Mouse (Mus musculus) layer of hippocampus, adult 2 months (tissue): ENCODE data around the gene Slc25a28. TPM values are rescaled to one million over a fixed set of nuclear protein-coding genes. Genes with fewer than 3 reads are reported as not detected.

Source experiments
- DNase-seq, 2 experiments: peaks; one replicate each; pipeline ENCODE4 v3.0.0; 2022; ENCODE audit warnings: low spot score in 2 of 2
- H3K27ac ChIP-seq: fragments of 200-600 bp; 2 replicates; pipeline ENCODE4 v1.8.1; 2022
- H3K4me3 ChIP-seq: fragments of 200-600 bp; 2 replicates; pipeline ENCODE4 v1.8.1; 2022; ENCODE audit warnings: mild to moderate bottlenecking
- CTCF ChIP-seq: fragments of 200-600 bp; conservative IDR thresholded peaks from 2 replicates; pipeline ENCODE4 v1.8.1; 2022; ENCODE audit warnings: antibody characterized with exemption, mild to moderate bottlenecking, moderate library complexity
- long read RNA-seq, 2 experiments: library from polyadenylated mRNA; stranded (forward); transcript quantifications; one replicate each; pipeline ENCODE4 v2.0.0; 2021; ENCODE audit warnings: borderline mapping rate in 2 of 2
- total RNA-seq, 2 experiments: library from RNA; stranded (reverse); gene quantifications; 2 replicates each; pipeline ENCODE4 v1.2.3; 2021

Gene Slc25a28
- 10 to 100 TPM; 44.3 to 45.2 TPM for total RNA-seq
- long read RNA-seq, experiment 1, transcript Slc25a28-201 (4 exons, 1,535 nt) = major isoform, 14 of 46 reads
- long read RNA-seq, experiment 1, transcript Slc25a28-202 (2 exons, 3,724 nt) = minor isoform, 7 of 46 reads
- long read RNA-seq, experiment 1, partial matches to known transcripts = 0 of 46 reads
- long read RNA-seq, experiment 1, other reads (novel, unspliced or antisense) = 25 of 46 reads
- long read RNA-seq, experiment 2, transcript Slc25a28-201 (4 exons, 1,535 nt) = major isoform, 18 of 46 reads
- long read RNA-seq, experiment 2, partial matches to known transcripts = 7 of 46 reads
- long read RNA-seq, experiment 2, other reads (novel, unspliced or antisense) = 19 of 46 reads

DNA sequence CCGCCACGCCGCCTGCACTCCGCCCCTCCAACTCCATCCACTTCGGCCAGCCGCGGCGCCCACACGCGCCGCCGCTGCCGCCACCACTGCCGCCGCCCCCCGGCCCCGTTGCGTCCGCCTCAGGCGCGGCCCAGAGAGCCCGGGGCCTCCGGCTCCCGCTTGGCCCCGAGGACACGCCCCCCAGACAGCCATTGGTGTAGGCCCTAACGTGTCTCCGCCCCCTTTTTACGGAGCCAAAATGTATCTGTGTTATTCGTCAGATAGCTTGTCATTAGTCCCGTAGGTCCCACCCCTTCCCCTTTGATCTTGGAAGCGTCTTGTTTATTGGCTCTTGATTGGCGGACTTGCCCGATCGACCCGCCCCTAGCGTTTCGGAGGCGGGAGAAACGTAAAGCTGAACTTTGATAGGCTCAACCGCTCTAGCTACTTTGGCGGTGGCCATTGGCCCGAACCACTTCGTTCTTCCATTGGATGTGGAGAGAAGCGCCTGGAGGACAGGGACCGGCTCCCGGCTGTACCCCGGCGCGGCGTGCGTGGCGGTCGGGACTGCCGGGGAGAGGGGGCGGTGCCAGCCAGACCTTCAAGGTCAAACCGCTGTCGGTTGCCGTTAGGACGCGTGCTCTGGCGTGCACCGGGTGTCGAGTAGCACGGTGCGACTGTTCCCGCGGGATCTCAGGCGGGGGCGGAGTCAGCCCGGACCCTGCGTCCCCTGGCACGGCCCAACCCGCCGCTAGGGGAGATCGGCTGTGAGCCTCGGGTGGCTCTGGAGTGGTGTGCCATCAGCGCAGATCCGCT is at the start of gene Slc25a28:
TSS of gene Slc25a28 (minus strand) at position 152 of the 795 bp plus-strand sequence.
- peak; percentile 97 to 100 for DNase-seq
- TF ChIP-seq CTCF = peak; percentile 89
- Histone ChIP-seq H3K4me3 (peak within 1 kb of the TSS; percentile 84), H3K27ac (peak within 1 kb of the TSS; percentile 98)

DNA sequence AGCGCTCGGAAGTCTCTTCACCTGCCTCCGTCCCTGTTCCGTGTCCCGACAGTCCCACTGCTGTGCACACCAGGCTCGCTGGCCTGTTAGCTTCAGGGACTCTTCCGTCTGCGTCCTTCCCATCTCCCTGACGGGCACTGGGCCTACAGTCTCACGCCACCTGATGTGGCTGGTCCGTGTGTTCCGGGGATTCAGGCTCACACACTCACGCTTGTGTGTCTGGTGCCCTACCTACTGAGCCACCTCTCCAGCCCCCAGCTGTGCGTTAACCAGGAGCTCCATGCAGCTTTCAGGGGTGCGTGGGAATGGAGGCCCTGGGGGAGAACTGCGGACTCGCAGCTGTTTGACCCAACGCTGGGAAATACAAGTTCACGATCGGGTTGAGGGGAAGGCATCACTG is 49.5 kb upstream of the Slc25a28 start:
- no peak for TF ChIP-seq CTCF
- DNase-seq = no peak
- Histone ChIP-seq H3K4me3 (no peak overlapping the region), H3K27ac (no peak overlapping the region)

DNA sequence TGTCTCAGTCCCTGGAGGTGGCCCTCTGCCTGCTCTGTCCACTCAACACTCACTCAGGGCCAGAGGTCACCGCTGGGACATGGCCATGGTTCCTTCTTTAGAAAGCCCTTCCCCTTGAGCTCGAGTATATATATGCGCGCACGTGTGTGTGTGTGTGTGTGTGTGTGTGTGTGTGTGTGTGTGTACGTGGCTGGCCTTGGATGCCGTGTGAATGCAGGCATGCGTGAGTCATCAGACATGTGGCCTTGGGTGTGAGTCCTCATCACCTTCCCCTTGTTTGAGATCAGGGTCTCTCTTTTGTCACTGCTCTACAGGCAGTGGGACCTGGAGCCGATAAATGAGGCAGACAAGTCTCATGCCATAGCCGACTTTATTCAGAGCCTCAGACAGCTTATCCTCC is 48.8 kb upstream of the Slc25a28 start:
- no peak for TF ChIP-seq CTCF
- no peak overlapping the region for H3K4me3 ChIP-seq
- no peak overlapping the region for H3K27ac ChIP-seq
- DNase-seq = no peak

DNA sequence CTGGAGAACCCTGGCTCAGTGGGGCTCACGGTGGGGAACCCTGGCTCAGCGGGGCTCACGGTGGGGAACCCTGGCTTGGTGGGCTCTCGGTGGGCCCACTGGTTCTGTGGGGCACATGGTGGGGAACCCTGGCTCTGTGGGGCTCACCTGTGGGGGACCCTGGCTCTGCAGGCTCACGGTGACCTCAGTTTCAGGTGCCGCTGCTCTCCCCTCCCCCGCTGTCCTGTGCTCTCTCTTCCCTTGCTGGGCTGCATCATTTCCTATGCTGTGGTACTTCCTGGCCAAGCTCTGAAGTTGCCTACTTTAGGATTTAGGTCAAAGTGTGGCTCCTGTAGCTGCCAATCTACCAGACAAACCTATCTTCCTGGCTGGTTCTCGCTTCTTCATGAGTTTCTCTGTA is 48.2 kb upstream of the Slc25a28 start:
- no peak overlapping the region for H3K4me3 ChIP-seq
- no peak for DNase-seq
- H3K27ac ChIP-seq = no peak overlapping the region
- no peak for TF ChIP-seq CTCF

DNA sequence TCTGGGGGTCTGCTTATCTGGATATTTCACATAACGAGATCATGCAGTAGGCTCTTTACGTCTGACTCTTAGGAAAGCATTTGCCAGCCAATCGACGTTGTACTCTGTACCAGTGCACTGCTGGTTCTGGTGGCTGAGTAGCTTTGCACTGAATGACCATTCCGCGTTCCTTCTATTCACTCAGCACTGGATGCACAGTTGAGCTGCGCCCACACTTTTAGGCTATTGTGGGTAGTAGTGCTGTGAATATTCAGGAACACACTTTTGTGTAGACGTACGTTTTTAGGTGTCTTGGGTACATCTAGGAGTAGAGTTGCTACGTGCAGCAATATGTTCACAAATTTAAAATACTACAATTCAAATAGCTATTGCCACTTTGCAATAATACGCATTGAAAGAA is 45.4 kb upstream of the Slc25a28 start:
- H3K27ac ChIP-seq = no peak overlapping the region
- DNase-seq = no peak
- H3K4me3 ChIP-seq = no peak overlapping the region
- TF ChIP-seq CTCF = no peak

DNA sequence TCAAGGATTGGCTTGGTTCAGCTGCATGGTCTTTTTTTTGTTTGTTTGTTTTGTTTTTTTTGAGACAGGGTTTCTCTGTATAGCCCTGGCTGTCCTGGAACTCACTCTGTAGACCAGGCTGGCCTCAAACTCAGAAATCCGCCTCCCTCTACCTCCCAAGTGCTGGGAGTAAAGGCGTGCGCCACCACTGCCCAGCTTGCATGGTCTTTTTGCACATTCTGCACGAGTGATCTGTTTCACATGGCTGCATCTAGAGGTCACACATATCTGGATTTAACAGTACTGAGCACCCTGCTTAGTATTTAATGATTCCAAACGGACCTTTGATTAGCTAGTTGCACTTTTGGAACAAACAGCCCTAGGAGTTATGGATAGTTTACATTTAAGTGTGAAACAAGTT is 37.3 kb upstream of the Slc25a28 start:
- DNase-seq = no peak
- H3K27ac ChIP-seq = no peak overlapping the region
- no peak overlapping the region for H3K4me3 ChIP-seq
- TF ChIP-seq CTCF = no peak

DNA sequence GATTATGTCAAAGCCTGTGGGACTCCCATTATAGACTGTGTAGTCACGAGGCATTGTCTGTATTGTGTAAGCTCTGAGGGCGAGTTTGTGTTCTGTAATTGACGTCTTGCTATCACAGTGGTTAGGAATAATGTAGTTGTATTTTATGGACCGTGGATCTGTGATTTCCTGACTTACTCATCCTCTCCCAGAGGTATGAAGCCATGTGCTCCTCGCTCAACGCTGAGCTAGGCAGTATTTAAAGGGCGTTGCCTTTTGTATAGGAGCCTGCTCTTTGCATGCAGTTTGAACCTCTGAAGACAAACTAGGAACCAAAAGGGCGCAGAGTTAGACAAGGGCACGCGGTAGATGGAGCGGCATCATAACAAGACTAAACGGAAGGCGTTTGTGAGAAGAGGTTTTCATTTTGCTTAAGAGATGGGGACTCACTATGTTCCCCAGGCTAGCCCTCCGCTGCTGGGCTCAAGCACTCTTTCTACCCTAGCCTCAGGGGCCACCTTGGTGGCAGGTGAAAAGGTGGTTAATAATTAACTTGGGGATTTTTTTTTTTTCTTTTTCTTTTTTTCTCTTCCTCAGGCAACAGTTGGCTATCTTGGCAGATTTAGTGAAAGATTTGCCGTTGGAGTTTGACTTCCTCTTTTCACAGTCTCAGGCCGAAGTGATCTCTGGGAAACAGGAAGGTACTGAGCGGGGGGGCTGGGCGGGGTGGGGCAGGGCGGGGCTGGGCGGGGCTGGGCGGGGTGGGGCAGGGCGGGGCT is 36.7 kb upstream of the Slc25a28 start:
- no peak overlapping the region for H3K4me3 ChIP-seq
- H3K27ac ChIP-seq = no peak overlapping the region
- no peak for TF ChIP-seq CTCF
- no peak for DNase-seq

DNA sequence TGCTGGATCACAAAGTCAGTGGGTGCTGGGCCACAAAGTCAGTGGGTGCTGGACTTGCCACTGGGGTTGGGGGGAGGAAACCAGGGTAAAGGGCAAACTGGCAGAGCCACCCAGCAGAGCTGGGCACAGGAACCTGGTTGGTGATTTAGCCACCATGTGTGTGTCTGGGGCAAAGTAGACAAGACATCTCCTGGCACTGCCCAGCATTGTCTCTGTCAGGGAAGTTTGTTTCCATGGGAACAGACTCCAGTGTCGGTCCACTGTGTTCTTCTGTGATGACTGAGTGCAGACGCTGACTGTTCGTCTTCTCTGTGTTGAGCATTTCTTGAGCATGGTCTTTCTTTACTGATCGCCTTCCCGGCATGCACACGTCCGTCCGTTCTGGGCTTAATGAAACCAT is 34.6 kb upstream of the Slc25a28 start:
- Histone ChIP-seq H3K27ac (0 out of 2 replicates have a peak overlapping the region, but pooled peaks have one; percentile 23), H3K4me3 (no peak overlapping the region)
- TF ChIP-seq CTCF = no peak
- DNase-seq = no peak

DNA sequence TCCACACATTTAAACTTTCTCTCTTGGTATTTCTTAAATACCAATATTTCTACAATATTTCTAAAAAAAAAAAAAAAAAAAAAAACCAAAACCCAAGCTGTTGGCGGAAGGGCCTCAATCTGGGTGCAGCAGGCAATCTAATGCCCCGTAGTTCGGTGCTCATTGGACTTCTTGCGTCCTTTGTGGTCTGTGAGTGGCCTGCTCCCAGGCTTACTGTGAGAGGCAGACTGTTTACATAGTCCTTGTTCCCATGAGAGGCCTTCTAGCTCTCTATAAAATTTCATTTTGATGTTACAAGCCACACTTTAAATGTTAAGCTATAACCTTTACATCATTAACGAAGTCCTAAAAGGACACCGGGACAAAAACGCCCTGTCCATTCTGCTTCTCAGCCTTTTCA is 33.5 kb upstream of the Slc25a28 start:
- DNase-seq = no peak
- Histone ChIP-seq H3K27ac (no peak overlapping the region), H3K4me3 (no peak overlapping the region)
- TF ChIP-seq CTCF = no peak

DNA sequence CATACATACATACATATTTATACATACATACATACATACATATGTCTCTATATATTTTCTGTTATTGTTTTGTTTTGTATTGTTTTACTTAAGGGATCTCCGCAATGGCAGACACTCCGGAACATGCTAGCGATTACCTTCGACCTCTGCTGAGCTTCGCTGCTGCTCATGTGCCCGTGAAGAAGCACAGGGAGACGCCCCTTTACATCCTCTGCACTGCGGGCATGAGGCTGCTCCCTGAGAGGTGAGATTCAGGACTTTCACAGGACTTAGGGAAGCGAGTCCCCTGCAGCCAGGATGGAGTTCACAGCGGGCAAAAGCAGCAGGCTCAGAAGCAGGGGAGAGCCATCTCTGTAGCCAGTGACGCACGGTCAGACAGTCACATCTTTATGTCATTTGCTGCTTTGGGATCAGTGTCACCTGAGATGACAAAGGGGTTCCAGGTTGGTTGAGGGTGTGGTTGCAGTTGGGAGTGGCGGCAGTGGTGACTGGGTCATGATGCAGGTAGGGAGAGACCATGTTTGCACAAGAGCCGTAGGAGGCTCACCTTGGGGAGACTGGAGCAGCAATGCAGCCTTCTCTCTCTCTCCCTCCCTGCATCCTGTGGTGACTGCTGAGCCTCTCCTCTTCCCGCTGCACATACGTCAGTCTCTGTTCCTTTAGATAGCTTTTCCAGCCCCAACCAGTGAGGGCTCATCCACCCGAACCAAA is 30.3 kb upstream of the Slc25a28 start:
- Histone ChIP-seq H3K4me3 (no peak overlapping the region), H3K27ac (no peak overlapping the region)
- TF ChIP-seq CTCF = no peak
- no peak for DNase-seq

DNA sequence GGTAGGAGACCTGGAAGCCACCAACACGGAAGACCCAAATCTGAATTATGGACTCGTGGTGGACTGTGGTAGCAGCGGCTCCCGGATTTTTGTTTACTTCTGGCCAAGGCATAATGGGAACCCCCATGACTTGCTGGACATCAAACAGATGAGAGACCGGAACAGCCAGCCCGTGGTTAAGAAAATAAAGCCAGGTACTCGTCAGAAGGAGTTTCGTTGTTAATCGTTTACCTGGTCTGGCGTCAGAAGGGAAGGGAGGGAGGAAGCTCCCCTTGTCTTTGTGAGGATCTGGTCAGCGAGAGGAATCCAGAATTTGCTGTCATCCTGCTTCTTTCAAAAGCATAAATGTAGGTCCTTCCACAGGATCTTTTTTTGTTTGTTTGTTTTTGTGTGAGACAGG is 29.5 kb upstream of the Slc25a28 start:
- no peak for TF ChIP-seq CTCF
- Histone ChIP-seq H3K4me3 (no peak overlapping the region), H3K27ac (no peak overlapping the region)
- no peak for DNase-seq

DNA sequence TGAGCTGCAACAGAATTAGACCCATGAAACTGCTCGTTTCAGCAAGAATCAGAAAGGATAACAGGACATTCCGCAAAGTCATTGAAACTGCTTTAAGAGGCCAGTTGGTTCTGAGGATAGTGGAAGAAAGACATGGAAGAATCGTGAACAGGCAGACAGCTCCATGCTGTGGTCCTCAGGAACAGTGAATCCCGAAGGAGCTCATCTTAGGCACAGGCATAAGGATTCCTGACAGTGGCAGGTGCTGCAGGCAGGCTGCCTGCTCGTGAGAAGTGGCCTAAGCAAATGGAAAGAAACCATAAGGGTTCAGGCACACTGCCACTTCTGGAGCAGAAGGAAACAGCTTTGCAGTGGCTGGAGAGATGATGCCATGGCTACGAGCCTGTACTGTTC is 25.1 kb upstream of the Slc25a28 start:
- H3K27ac ChIP-seq = peak overlapping the region; percentile 29
- no peak overlapping the region for H3K4me3 ChIP-seq
- DNase-seq = no peak
- TF ChIP-seq CTCF = no peak
